ENCODE assay signal across 31 mouse cellular contexts in genomic region chr1:98813990-98814389, GRCm38 (mm10).
"Had no signal": no experiment of that assay in that cellular context is flagged by ENCODE, and none has a peak within 500 bp of the region (broad histone marks: within the 10 kb centered on the region; RNA-seq: fewer than 3 reads in every experiment).

No protein-coding gene starts in this region.

- DNase-seq: heart, postnatal 10 days; heart, postnatal 14 days; heart, postnatal 36 days; heart, postnatal 4 days; kidney, adult 11 months; kidney, adult 18-20 months; kidney, adult 2 months; kidney, adult 8-10 months; kidney, adult 9 months; kidney, postnatal 10 days; kidney, postnatal 14 days; kidney, postnatal 25 days; kidney, postnatal 36 days; kidney, postnatal 4 days; layer of hippocampus, adult 9-11 months; layer of hippocampus, postnatal 36 days had no signal

- H3K27ac ChIP-seq: heart, embryonic 10.5 days; heart, embryonic 13.5 days; heart, embryonic 15.5 days; hindbrain, embryonic 10.5 days; hindbrain, embryonic 12.5 days; hindbrain, embryonic 13.5 days; hindbrain, embryonic 14.5 days; hindbrain, embryonic 15.5 days; hindbrain, postnatal 0 days; intestine, embryonic 15.5 days; kidney, embryonic 15.5 days; kidney, postnatal 0 days; layer of hippocampus, adult 2 months; left cerebral cortex, adult 2 months had no signal

- H3K27me3 ChIP-seq: heart, embryonic 12.5 days; heart, embryonic 13.5 days; heart, embryonic 15.5 days; hindbrain, embryonic 12.5 days; hindbrain, embryonic 13.5 days; hindbrain, embryonic 15.5 days; intestine, embryonic 15.5 days; kidney, embryonic 15.5 days had no signal

- H3K4me1 ChIP-seq: heart, embryonic 10.5 days; heart, embryonic 12.5 days; heart, embryonic 13.5 days; heart, embryonic 15.5 days; hindbrain, embryonic 10.5 days; hindbrain, embryonic 12.5 days; hindbrain, embryonic 13.5 days; hindbrain, embryonic 15.5 days; intestine, embryonic 15.5 days; kidney, embryonic 15.5 days had no signal

- H3K9me3 ChIP-seq: heart, embryonic 10.5 days; heart, embryonic 12.5 days; heart, embryonic 13.5 days; heart, embryonic 15.5 days; hindbrain, embryonic 10.5 days; hindbrain, embryonic 12.5 days; hindbrain, embryonic 13.5 days; hindbrain, embryonic 15.5 days; intestine, embryonic 15.5 days; kidney, embryonic 15.5 days had no signal

- H3K9ac ChIP-seq: heart, embryonic 12.5 days; heart, embryonic 13.5 days; heart, embryonic 15.5 days; hindbrain, embryonic 12.5 days; hindbrain, embryonic 13.5 days; hindbrain, embryonic 14.5 days; hindbrain, embryonic 15.5 days; intestine, embryonic 15.5 days; kidney, embryonic 15.5 days had no signal

- H3K36me3 ChIP-seq: heart, embryonic 10.5 days; heart, embryonic 12.5 days; heart, embryonic 13.5 days; heart, embryonic 15.5 days; hindbrain, embryonic 10.5 days; hindbrain, embryonic 12.5 days; hindbrain, embryonic 13.5 days; hindbrain, embryonic 15.5 days; intestine, embryonic 15.5 days; kidney, embryonic 15.5 days had no signal

- H3K4me3 ChIP-seq: heart, embryonic 10.5 days; heart, embryonic 12.5 days; heart, embryonic 13.5 days; heart, embryonic 15.5 days; hindbrain, embryonic 10.5 days; hindbrain, embryonic 12.5 days; hindbrain, embryonic 13.5 days; hindbrain, embryonic 15.5 days; intestine, embryonic 15.5 days; kidney, embryonic 15.5 days; layer of hippocampus, adult 2 months; left cerebral cortex, adult 2 months had no signal
